Mouse (Mus musculus) large intestine, adult 2 months (tissue): ENCODE results near the gene Htr2c. TPM values are rescaled to one million over a fixed set of nuclear protein-coding genes. Genes with fewer than 3 reads are reported as not detected.

Source experiments
- DNase-seq: peaks from one replicate; pipeline ENCODE4 v3.0.0-alpha.2; 2012; ENCODE audit warnings: low read depth, low spot score
- WGBS: fragments of 180-500 bp; shearing (Covaris S2); methylation state at CpG from one replicate; pipeline ENCODE4 v1.1.7; 2018; 5-methylcytosine and 5-hydroxymethylcytosine counted together
- polyA plus RNA-seq: library from polyadenylated mRNA; depleted of rRNA; stranded (reverse); fragments of >200 nt; gene quantifications from 2 replicates; pipeline ENCODE4 v1.2.3, GENCODE M21; 2012; rRNA removed

Gene Htr2c
- polyA plus RNA-seq = 0.03 TPM in 1 of 2 replicates, not detected in the other

GRCm38 (mm10) chrX:146962258-146962913 is at the start of gene Htr2c:
TSS of gene Htr2c (plus strand) at chrX:146962513.
- 30% methylated on average over 27 of the region's 27 CpGs for WGBS
- DNase-seq = no peak

GRCm38 (mm10) chrX:146928251-146928650 is 34.1 kb upstream of the Htr2c start:
- DNase-seq = no peak
- 29% methylated on average over 1 of the region's 1 CpGs for WGBS

- DNase-seq = no peak
Measured at GRCm38 (mm10) chrX:146936332-146936731, 26.0 kb upstream of the Htr2c start.

GRCm38 (mm10) chrX:146946216-146946886 is 16.0 kb upstream of the Htr2c start:
- no peak for DNase-seq
- WGBS = 64% methylated on average over 2 of the region's 2 CpGs

- no peak for DNase-seq
Measured at GRCm38 (mm10) chrX:146946996-146947395, 15.3 kb upstream of the Htr2c start.

GRCm38 (mm10) chrX:146958608-146959007 is 3.7 kb upstream of the Htr2c start:
- 87% methylated on average over 1 of the region's 1 CpGs for WGBS
- no peak for DNase-seq

GRCm38 (mm10) chrX:146959960-146960359 is 2.4 kb upstream of the Htr2c start:
- WGBS = 31% methylated on average over 10 of the region's 10 CpGs
- no peak for DNase-seq

GRCm38 (mm10) chrX:146962914-146963547 is 718 bp downstream of the Htr2c start:
- DNase-seq = no peak

GRCm38 (mm10) chrX:146979931-146980330 is 17.6 kb downstream of the Htr2c start:
- WGBS = 68% methylated on average over 5 of the region's 5 CpGs
- no peak for DNase-seq

More at GRCm38 (mm10) chrX:146962914-146963547, 718 bp downstream of the Htr2c start:
- 23% methylated on average over 37 of the region's 37 CpGs for WGBS

GRCm38 (mm10) chrX:147055730-147056129 is 93.4 kb downstream of the Htr2c start:
- WGBS = 18% methylated on average over 3 of the region's 3 CpGs
- DNase-seq = no peak

GRCm38 (mm10) chrX:147071622-147072021 is 109.3 kb downstream of the Htr2c start:
- no peak for DNase-seq

GRCm38 (mm10) chrX:147119155-147119554 is 156.8 kb downstream of the Htr2c start:
- WGBS = 13% methylated on average over 1 of the region's 1 CpGs
- DNase-seq = no peak

GRCm38 (mm10) chrX:147215251-147215650 is 252.9 kb downstream of the Htr2c start:
- no peak for DNase-seq

- DNase-seq = no peak
- 68% methylated on average over 3 of the region's 3 CpGs for WGBS
Measured at GRCm38 (mm10) chrX:147217382-147218013, 255.2 kb downstream of the Htr2c start.

- 70% methylated on average over 2 of the region's 2 CpGs for WGBS
- no peak for DNase-seq
Measured at GRCm38 (mm10) chrX:147238806-147239542, 276.7 kb downstream of the Htr2c start.
